Mouse (Mus musculus) kidney, adult 2 months (tissue): ENCODE results near the gene Kif1a.

Experiments
- CTCF ChIP-seq: fragments of 200-500 bp; conservative IDR thresholded peaks from 2 replicates; pipeline ENCODE4 v1.5.1; 2011; ENCODE audit warnings: low read depth, mild to moderate bottlenecking, control low read depth, low read length, moderate library complexity, mixed read lengths; ENCODE audit not compliant: insufficient read depth, insufficient read length
- POLR2A ChIP-seq: fragments of 200-500 bp; IDR thresholded peaks from one replicate; pipeline ENCODE4 v1.6.1; 2011; ENCODE audit warnings: low read depth, low read length, control low read depth

GRCm38 (mm10) chr1:93082121-93082520, 19.6 kb downstream of the Kif1a start:
- TF ChIP-seq POLR2A, result no peak
- no peak for TF ChIP-seq CTCF
